Mouse (Mus musculus): ENCODE data around the gene Plxnc1.

Plxnc1 gene

GRCm38 (mm10) chr10:94789205-94789604 is 155.4 kb downstream of the Plxnc1 start:
- in situ Hi-C loops (cut with MboI; ENCODE audit: low sequenced_read_pairs), result no loop called here

GRCm38 (mm10) chr10:94780618-94781262 is 163.9 kb downstream of the Plxnc1 start:
- in situ Hi-C loops (cut with MboI; ENCODE audit: low sequenced_read_pairs), result no loop called here

- in situ Hi-C loops (cut with MboI; ENCODE audit: low sequenced_read_pairs), result no loop called here
Observed at GRCm38 (mm10) chr10:94779319-94779718, 165.3 kb downstream of the Plxnc1 start.

- in situ Hi-C loops (cut with MboI; ENCODE audit: low sequenced_read_pairs), result no loop called here
Observed at GRCm38 (mm10) chr10:94777576-94777975, 167.1 kb downstream of the Plxnc1 start.

- in situ Hi-C loops (cut with MboI; ENCODE audit: low sequenced_read_pairs), result no loop called here
Observed at GRCm38 (mm10) chr10:94771496-94771895, 173.1 kb downstream of the Plxnc1 start.

GRCm38 (mm10) chr10:94747011-94747410 is 197.6 kb downstream of the Plxnc1 start:
- in situ Hi-C loops (cut with MboI; ENCODE audit: low sequenced_read_pairs), result no loop called here

- in situ Hi-C loops (cut with MboI; ENCODE audit: low sequenced_read_pairs), result no loop called here
Observed at GRCm38 (mm10) chr10:94741459-94741858, 203.2 kb downstream of the Plxnc1 start.
